Mouse (Mus musculus) kidney, adult 18-20 months (tissue): ENCODE data around the gene Gm10073.
A peak's percentile ranks its signal among the peaks of the same experiment; 100 is the strongest.
"Not testable (repeated sequence)": the region's sequence is repeated elsewhere in the genome, so short reads cannot be mapped to it uniquely, and the experiment has no call there.

Source experiments
- DNase-seq: peaks from one replicate; pipeline ENCODE4 v3.0.0; 2021

Gm10073 gene

GRCm38 (mm10) chr8:106573168-106573567 is at the start of gene Gm10073:
TSS of gene Gm10073 (minus strand) at chr8:106573461.
- DNase-seq, result not testable (repeated sequence)

GRCm38 (mm10) chr8:106623016-106623415 is 49.8 kb upstream of the Gm10073 start:
- DNase-seq, result peak; percentile 59

GRCm38 (mm10) chr8:106620488-106620887 is 47.2 kb upstream of the Gm10073 start:
- DNase-seq, result peak; percentile 61

GRCm38 (mm10) chr8:106619549-106620245 is 46.4 kb upstream of the Gm10073 start:
- peak; percentile 75 for DNase-seq

- no peak for DNase-seq
Measured at GRCm38 (mm10) chr8:106618324-106618723, 45.1 kb upstream of the Gm10073 start.

- DNase-seq, result no peak
Measured at GRCm38 (mm10) chr8:106617865-106618264, 44.6 kb upstream of the Gm10073 start.

- no peak for DNase-seq
Measured at GRCm38 (mm10) chr8:106617196-106617595, 43.9 kb upstream of the Gm10073 start.

GRCm38 (mm10) chr8:106616679-106617078 is 43.4 kb upstream of the Gm10073 start:
- peak; percentile 3 for DNase-seq

GRCm38 (mm10) chr8:106615661-106616299 is 42.5 kb upstream of the Gm10073 start:
- peak; percentile 62 for DNase-seq

- peak; percentile 47 for DNase-seq
Measured at GRCm38 (mm10) chr8:106614704-106615103, 41.4 kb upstream of the Gm10073 start.

GRCm38 (mm10) chr8:106612047-106612446 is 38.8 kb upstream of the Gm10073 start:
- DNase-seq, result no peak

GRCm38 (mm10) chr8:106610958-106611640 is 37.8 kb upstream of the Gm10073 start:
- peak; percentile 43 for DNase-seq

- DNase-seq, result no peak
Measured at GRCm38 (mm10) chr8:106609076-106609903, 36.0 kb upstream of the Gm10073 start.

- no peak for DNase-seq
Measured at GRCm38 (mm10) chr8:106608425-106608824, 35.2 kb upstream of the Gm10073 start.

GRCm38 (mm10) chr8:106607783-106608182 is 34.5 kb upstream of the Gm10073 start:
- DNase-seq, result not testable (repeated sequence)

GRCm38 (mm10) chr8:106606601-106607145 is 33.4 kb upstream of the Gm10073 start:
- DNase-seq, result no peak

GRCm38 (mm10) chr8:106606121-106606520 is 32.9 kb upstream of the Gm10073 start:
- DNase-seq, result no peak

- DNase-seq, result no peak
Measured at GRCm38 (mm10) chr8:106605657-106606056, 32.4 kb upstream of the Gm10073 start.

- peak; percentile 58 for DNase-seq
Measured at GRCm38 (mm10) chr8:106603933-106604332, 30.7 kb upstream of the Gm10073 start.

- peak; percentile 94 for DNase-seq
Measured at GRCm38 (mm10) chr8:106603131-106603819, 30.0 kb upstream of the Gm10073 start, which contains the start of gene Cdh1. TSS of gene Cdh1 (plus strand) at chr8:106603351.

- DNase-seq, result no peak
Measured at GRCm38 (mm10) chr8:106599265-106599979, 26.2 kb upstream of the Gm10073 start.
